Mouse (Mus musculus): Measurements from ENCODE around the gene Slx4. TPM values are rescaled to one million over a fixed set of nuclear protein-coding genes. Genes with fewer than 3 reads are reported as not detected.

Gene Slx4
- total RNA-seq, 2 experiments from 2014 or later: 55.0 to 57.1 TPM

Other genes with a start within 250 kb of the Slx4 start
- gene Olfr15, start 172.9 kb downstream of the Slx4 start, total RNA-seq (2021): not detected
- gene Zfp174, start 156.5 kb downstream of the Slx4 start, total RNA-seq (2021): 1 to 10 TPM; 4.4 to 4.8 TPM
- gene Naa60, start 131.4 kb downstream of the Slx4 start, total RNA-seq (2021): 100 to 1,000 TPM in 1 of 2 experiments, 10 to 100 TPM in 1; 95.0 to 107 TPM
- gene Zfp597, start 119.2 kb downstream of the Slx4 start, total RNA-seq (2021): 10 to 100 TPM; 26.8 to 27.7 TPM
- gene Gm20695, start 119.1 kb downstream of the Slx4 start, total RNA-seq (2021): under 1 TPM in 1 of 2 experiments, not detected in 1; 0.46 TPM
- gene 1700037C18Rik, start 95.1 kb downstream of the Slx4 start, total RNA-seq (2021): 1 to 10 TPM; 5.8 to 6.6 TPM
- 10 to 100 TPM; 35.6 to 37.7 TPM for gene Cluap1, start 95.0 kb downstream of the Slx4 start, total RNA-seq (2021)
- 1 to 10 TPM; 2.3 to 2.5 TPM for gene Nlrc3, start 27.1 kb downstream of the Slx4 start, total RNA-seq (2021)
- gene Dnase1, start 33.2 kb upstream of the Slx4 start, total RNA-seq (2021): not detected
- gene Trap1, start 74.1 kb upstream of the Slx4 start, total RNA-seq (2021): 10 to 100 TPM; 69.2 to 71.9 TPM
- 10 to 100 TPM; 71.6 to 81.9 TPM for gene Crebbp, start 210.2 kb upstream of the Slx4 start, total RNA-seq (2021)